Mouse (Mus musculus) bone marrow, adult 2 months (tissue): Measurements from ENCODE around the gene Mtmr14.

ENCODE experiments used
- CTCF ChIP-seq: fragments of 200-500 bp; IDR thresholded peaks from 2 replicates; pipeline ENCODE4 v1.5.1; 2011; ENCODE audit warnings: low read length, control low read depth; ENCODE audit not compliant: control insufficient read depth, insufficient read depth
- POLR2A ChIP-seq: fragments of 200-500 bp; IDR thresholded peaks from 2 replicates; pipeline ENCODE4 v1.6.1; 2011; ENCODE audit warnings: low read depth, mild to moderate bottlenecking, control low read depth, low read length, borderline replicate concordance; ENCODE audit not compliant: control insufficient read depth

DNA sequence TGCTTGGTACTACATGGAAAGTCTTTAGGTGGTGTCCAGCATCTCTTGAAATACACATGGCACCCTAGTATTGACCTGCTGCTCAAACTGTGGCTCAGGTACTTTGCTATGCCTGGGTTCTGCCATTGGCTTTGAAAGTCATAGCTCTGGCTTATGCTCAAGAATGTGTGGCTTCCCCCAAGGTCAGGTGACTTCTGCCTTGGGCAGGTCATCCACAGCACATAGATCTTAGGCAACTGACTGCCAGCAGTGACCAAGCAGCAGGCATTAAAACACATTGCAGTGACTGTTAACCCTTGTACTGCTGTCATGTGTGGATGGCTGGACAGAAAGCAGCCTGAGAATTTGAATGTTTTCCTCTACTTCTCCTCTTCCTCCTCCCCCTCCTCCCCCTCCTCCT is 17.3 kb downstream of the Mtmr14 start:
- TF ChIP-seq CTCF (no peak), POLR2A (no peak)
